Mouse (Mus musculus) layer of hippocampus, adult 6 months (tissue): ENCODE measurements around the gene Mgat4b. TPM values are rescaled to one million over a fixed set of nuclear protein-coding genes. Genes with fewer than 3 reads are reported as not detected.

Experiments used
- long read RNA-seq, 2 experiments: library from polyadenylated mRNA; unstranded; transcript quantifications; one replicate each; pipeline ENCODE4 v2.0.0; 2019 to 2020
- microRNA-seq: library from miRNA; unstranded; fragments of <30 nt; microRNA quantifications from one replicate; pipeline ENCODE4 v1.2.0, GENCODE M21; 2020
- polyA plus RNA-seq: library from polyadenylated mRNA; unstranded; fragments of <200 nt; fragmentation: Nextera tagmentation; gene quantifications from 2 replicates; pipeline ENCODE4 v1.2.3, GENCODE M21; 2021

The Mgat4b gene
- polyA plus RNA-seq, result 13.5 and 13.6 TPM in 2 replicates
- long read RNA-seq, experiment 1, partial matches to known transcripts, result 13 of 17 reads
- long read RNA-seq, experiment 1, other reads (novel, unspliced or antisense), result 3 of 17 reads
- long read RNA-seq, experiment 2, transcript Mgat4b-201 (15 exons, 2,429 nt), result major isoform, 7 of 21 reads
- long read RNA-seq, experiment 2, partial matches to known transcripts, result 9 of 21 reads
- long read RNA-seq, experiment 2, other reads (novel, unspliced or antisense), result 5 of 21 reads

DNA sequence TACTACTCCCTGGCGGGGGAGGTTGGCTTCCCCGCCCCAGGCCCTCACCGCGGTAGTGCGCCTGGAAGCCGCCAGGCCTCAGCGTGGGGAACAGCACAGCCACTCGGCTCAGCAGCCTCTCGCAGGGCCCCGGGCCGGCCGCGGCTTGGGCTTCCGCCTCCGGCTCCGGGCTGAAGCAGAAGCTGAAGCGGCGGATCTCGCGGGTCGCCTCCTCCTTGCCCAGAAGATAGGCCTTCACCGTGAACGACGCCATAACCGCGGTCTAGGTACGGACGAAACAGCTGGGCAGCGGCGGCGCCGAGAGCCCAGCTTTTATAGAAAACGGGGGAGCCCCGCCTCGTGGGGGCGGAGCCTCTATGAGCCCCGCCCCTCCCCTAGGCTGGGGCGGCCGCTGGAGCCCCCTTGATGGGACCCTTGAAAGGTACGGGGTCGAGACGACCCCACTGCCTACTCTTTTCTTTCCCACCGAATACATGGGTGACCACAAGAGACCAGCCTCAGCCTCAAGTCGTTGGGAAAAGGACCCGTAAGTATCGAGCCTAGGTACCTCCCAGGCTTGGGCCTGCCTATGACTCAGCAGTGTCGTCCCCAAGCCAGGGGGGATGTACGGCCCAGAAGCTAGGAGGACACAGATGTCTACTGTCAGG is at the start of gene Mgat4b, which contains the start of gene Sqstm1:
Gene Mgat4b, plus strand, starts transcription at position 386 of the 647 bp plus-strand sequence.
Gene Sqstm1, minus strand, starts transcription at position 323 of the 647 bp plus-strand sequence.

GRCm38 (mm10) chr11:50174111-50174729 is 36.5 kb upstream of the Mgat4b start, which contains the start of gene Mrnip:
Gene Mrnip, plus strand, starts transcription at chr11:50174444.

GRCm38 (mm10) chr11:50238324-50238723 is 27.6 kb downstream of the Mgat4b start, which contains the start of gene Ltc4s:
Gene Ltc4s, minus strand, starts transcription at chr11:50238616.

Small RNAs within 50 kb of the gene (microRNA-seq; reads per million reads assigned to microRNA genes)
- 0.86 reads per million for gene Mir6919

Other genes starting within 250 kb of the Mgat4b start
- 21.0 and 22.3 TPM in 2 replicates for gene Rnf130, start 185.5 kb upstream of the Mgat4b start, polyA plus RNA-seq
- 71.5 and 76.8 TPM in 2 replicates for gene Tbc1d9b, start 79.5 kb upstream of the Mgat4b start, polyA plus RNA-seq
- gene Mrnip, start 36.4 kb upstream of the Mgat4b start, polyA plus RNA-seq, result 19.9 and 20.0 TPM in 2 replicates
- gene Sqstm1, start 63 bp upstream of the Mgat4b start, polyA plus RNA-seq, result 303 and 334 TPM in 2 replicates
- 15.3 and 43.1 TPM in 2 replicates for gene Ltc4s, start 27.7 kb downstream of the Mgat4b start, polyA plus RNA-seq
- gene Maml1, start 81.4 kb downstream of the Mgat4b start, polyA plus RNA-seq, result 0.84 and 1.1 TPM in 2 replicates
- 113 and 172 TPM in 2 replicates for gene Canx, start 114.8 kb downstream of the Mgat4b start, polyA plus RNA-seq
- gene Cby3, start 143.6 kb downstream of the Mgat4b start, polyA plus RNA-seq, result 0.36 and 0.74 TPM in 2 replicates
- 29.3 and 32.9 TPM in 2 replicates for gene Hnrnph1, start 166.1 kb downstream of the Mgat4b start, polyA plus RNA-seq
- gene Rufy1, start 220.2 kb downstream of the Mgat4b start, polyA plus RNA-seq, result 23.4 and 23.5 TPM in 2 replicates